Mouse (Mus musculus): Measurements from ENCODE around the gene Cep128.
"Not testable (repeated sequence)": the region's sequence is repeated elsewhere in the genome, so short reads cannot be mapped to it uniquely, and the experiment has no call there.

The Cep128 gene

GRCm38 (mm10) chr12:91384281-91385017, at the start of gene Cep128, which contains the start of gene Tshr:
Gene Cep128, minus strand, starts transcription at chr12:91384409.
Gene Tshr, plus strand, starts transcription at chr12:91384563.
- peak; percentile 83 for DNase-seq (ENCODE audit: low read depth, low spot score)

- DNase-seq (ENCODE audit: low read depth, low spot score), result no peak
Observed at GRCm38 (mm10) chr12:91427129-91427528, 42.9 kb upstream of the Cep128 start.

GRCm38 (mm10) chr12:91426499-91426898, 42.3 kb upstream of the Cep128 start:
- no peak for DNase-seq (ENCODE audit: low read depth, low spot score)

DNA sequence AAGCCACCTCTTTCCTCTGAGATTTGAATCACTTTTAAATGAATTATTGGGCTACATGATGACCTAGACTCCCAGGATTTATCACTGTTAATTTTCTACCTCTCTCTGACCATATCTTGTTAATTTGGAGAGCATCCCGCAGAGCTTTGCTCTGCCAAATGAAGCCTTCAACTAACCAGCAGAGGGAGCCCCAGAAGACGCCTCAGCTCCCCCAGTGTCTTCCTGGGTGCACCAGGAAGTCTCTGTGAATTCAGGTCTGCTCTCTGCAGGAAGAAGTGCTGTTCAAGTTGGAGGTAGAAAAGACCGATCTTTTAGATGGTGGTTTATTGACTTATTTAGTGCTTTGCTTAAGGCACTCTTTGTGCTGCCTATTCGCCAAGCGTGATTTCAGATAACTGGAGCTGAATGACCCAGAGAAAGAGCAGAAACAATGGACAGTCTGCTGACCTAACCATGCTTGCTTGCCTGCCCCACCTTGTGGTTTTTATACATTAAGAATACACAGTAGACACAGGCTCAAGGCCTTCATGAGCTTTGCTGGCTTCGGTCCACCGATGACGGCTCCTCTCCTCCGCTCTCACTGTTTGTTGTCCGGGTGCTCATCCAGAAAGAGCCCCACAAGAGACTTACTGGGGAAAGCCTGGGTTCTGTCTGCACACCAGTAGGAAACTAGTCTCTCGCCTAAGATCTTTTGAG, 39.1 kb upstream of the Cep128 start:
- peak; percentile 22 for DNase-seq (ENCODE audit: low read depth, low spot score)

DNA sequence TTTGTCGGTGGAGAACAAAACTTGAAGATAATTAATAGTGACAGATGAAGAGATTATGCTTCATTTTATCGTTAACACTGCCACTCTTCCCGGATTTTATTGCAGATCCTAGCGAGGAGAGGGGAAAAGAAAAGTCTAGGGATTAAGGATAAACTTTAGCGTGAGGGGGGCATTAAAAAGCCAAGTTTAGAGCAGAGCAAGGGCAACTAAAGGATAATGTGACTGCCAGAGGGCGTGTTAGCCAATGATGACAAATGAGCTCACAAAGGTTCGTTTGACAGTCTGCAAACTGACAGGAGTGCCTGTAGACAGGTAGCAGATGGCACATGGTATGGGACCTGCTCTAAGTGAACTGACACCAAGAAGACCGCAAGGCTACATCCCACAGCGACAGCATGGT, 37.1 kb upstream of the Cep128 start:
- DNase-seq (ENCODE audit: low read depth, low spot score), result no peak

- peak; percentile 36 for DNase-seq (ENCODE audit: low read depth, low spot score)
Observed at GRCm38 (mm10) chr12:91418791-91419190, 34.6 kb upstream of the Cep128 start.

GRCm38 (mm10) chr12:91416828-91417227, 32.6 kb upstream of the Cep128 start:
- no peak for DNase-seq (ENCODE audit: low read depth, low spot score)

- DNase-seq (ENCODE audit: low read depth, low spot score), result no peak
Observed at GRCm38 (mm10) chr12:91415112-91415511, 30.9 kb upstream of the Cep128 start.

DNA sequence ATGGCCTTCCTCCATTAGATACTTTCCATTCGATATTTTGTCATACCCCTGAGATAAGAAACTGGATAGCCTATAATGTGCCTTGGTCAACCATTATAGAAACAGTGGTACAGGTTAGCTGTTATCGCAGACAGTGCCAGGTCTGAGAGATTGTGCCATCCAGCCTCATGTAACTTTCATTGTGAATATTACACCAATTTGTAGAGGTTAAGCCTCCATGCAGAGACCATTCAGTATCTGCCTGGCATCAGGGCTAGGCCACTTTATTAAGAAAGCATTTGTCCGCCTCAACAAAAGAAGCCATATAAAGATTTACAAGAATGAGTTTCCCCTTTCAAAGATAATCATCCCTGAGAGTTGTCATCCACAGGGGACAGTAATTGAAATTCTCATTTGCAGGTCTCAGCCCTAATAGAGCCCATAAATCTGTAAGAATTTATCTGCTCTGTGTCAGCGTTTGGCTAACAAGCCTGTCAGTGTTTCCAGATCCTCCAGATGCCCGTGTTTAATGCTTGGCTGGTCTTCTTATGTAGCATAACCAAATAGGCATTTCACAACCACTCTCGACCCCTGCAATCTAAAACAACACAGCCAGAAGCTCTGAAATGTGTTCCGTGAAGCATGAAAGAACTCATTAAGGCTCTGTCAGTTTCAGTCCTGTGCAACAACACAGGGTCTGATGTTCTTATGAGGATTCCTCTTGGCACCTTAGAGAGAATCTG, 28.4 kb upstream of the Cep128 start:
- DNase-seq (ENCODE audit: low read depth, low spot score), result no peak

DNA sequence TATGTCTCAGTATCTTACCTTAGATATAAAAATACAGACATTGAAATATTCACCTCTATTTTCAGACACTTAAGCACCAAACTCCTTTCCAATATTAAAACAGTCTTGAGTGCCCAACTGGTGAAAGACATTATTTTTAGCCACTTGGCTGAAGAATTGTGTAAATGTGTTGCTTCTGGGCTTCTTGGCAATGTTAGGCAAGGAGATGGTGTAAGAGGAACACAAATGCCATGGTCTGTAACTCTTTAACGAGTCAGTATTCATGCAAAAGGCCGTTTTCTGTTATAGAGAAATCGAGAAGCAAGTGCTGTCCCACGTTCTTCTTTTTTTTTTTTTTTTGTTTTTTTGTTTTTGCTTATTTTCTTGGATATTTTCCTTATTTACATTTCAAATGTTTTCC, 26.1 kb upstream of the Cep128 start:
- DNase-seq (ENCODE audit: low read depth, low spot score), result no peak

GRCm38 (mm10) chr12:91401049-91401352, 16.8 kb upstream of the Cep128 start:
- DNase-seq (ENCODE audit: low read depth, low spot score), result no peak

- DNase-seq (ENCODE audit: low read depth, low spot score), result peak; percentile 52
Observed at GRCm38 (mm10) chr12:91400232-91401048, 16.2 kb upstream of the Cep128 start.

DNA sequence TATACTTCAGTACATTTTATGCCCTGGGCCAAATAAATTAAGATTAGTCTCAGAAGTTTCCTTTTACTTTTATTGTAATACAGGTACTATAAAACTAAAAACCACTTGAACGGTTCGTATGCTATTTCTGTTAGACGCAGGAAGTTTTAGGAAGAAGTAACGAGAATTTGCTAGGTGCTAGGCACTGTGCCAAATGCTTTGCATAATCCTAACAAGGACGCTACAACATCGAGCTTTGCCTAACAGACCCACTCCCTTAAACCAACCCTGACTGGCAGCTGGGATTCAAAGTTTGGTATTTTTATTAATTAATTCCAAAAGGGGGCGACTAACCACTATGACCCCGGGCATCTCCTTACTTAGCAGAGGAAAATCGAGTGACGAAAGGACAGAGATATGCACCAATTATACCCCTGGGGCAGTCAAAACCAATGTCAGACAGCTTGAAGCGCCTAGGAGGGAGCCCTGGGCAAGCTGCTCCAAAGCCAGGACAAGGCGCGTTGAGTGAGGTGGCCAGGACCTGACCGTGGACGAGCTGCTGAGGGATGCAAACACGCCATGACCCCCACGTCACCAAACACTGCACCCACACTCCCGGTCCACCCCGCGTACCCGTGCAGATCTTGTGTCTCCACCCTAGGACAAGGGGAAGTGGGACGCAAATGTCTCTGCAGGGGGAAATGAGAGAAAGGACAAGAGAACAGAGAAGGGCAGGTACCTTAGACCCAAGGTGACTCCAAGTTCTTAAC, 519 bp downstream of the Cep128 start:
- DNase-seq (ENCODE audit: low read depth, low spot score), result no peak

GRCm38 (mm10) chr12:91369173-91369572, 15.0 kb downstream of the Cep128 start:
- no peak for DNase-seq (ENCODE audit: low read depth, low spot score)

GRCm38 (mm10) chr12:91353783-91354182, 30.4 kb downstream of the Cep128 start:
- no peak for DNase-seq (ENCODE audit: low read depth, low spot score)

GRCm38 (mm10) chr12:91338656-91339055, 45.6 kb downstream of the Cep128 start:
- DNase-seq (ENCODE audit: low read depth, low spot score), result not testable (repeated sequence)

- DNase-seq (ENCODE audit: low read depth, low spot score), result no peak
Observed at GRCm38 (mm10) chr12:91327527-91327926, 56.7 kb downstream of the Cep128 start.

DNA sequence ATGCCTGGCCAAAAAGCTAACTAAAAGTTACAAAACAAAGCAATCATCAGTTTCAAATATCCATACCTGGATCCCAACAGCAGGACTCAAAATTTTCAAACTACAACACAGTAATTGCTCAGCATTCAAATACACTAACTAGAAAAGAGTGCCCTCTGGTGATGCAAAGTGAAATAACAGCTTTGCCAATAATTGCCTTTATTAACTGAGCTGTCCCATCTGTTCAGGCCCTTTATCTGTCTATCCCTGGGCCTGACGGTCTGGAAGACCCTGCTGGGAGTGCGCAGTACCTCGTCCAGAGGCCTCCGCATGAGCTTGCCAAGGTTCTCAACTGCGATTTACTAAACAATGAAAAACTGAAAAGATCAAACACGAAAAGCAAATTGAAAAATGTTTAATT, 58.1 kb downstream of the Cep128 start:
- no peak for DNase-seq (ENCODE audit: low read depth, low spot score)

GRCm38 (mm10) chr12:91315026-91315425, 69.2 kb downstream of the Cep128 start:
- no peak for DNase-seq (ENCODE audit: low read depth, low spot score)

DNA sequence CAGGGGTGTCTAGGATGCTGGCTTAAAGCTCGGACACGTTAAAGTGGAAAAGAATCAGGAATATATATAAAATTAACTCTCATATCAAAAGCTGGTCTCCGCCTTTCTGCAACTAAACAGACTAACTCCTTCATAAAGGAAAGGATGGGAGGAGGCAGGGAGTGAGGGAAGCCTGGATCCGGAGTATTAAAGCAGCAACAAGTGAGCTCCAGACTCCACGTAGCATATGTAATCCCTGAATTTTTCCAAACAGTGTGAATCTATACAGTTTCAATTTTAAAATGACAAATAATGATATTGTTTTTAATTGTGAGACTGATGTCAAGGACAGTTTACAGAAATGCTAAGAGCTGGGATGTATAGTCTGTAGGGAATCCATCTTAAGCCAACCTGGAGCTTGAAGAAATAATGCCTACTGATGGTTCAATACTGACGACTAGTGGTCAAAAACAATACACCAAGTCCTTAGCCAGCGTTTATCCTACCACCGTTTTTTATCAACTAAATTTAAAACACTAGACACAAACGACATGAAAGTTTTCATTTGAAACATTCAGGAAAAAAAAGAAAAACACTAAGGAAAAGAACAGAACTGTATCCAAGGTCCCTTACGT, 70.1 kb downstream of the Cep128 start:
- DNase-seq (ENCODE audit: low read depth, low spot score), result no peak

DNA sequence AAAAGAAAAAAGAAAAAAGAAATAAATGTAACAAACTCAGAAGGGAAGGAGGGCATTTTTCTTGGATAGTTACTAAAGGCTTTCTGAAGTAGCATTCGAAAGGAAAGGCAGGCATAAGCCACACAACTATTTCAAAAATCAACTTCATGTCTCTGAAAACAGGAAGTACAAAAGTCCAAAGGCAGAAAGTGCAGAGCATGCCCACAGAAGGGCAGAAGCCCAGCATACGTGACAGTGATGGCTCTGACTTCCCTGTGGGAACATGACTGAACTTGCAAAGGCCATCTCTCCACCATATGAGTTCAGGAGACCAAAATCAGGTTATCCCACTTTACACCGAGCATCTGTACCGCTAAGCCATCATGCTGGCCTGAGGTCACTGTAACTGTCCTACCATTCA, 71.6 kb downstream of the Cep128 start:
- DNase-seq (ENCODE audit: low read depth, low spot score), result no peak
